Mouse (Mus musculus): Measurements from ENCODE around the gene Hunk.
A peak's percentile ranks its signal among the peaks of the same experiment; 100 is the strongest.

Gene Hunk

DNA sequence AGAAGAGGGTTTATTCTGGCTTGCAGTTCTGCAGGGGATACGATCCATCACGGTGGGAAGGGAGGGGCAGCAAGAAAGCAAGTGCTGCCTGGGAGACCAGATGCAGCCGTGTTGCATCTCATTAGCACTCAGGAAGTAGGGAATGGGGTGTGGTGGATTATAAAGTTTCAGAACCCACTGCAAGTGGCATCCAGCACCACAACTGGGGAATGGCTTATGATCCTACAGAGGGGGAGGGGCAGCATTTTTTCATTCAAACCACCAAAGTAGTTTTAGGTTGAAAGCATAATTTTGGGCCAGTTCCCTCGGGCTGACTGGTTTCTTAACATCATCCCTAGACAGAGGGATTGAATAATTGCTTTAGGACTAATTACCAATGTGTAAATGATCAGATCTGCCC lies 26.1 kb upstream of the Hunk start:
- Histone ChIP-seq H3K4me3 (replicated peaks; ENCODE audit: low read length) (no peak overlapping the region), H3K27me3 (ENCODE audit: insufficient read depth, low read length) (peaks cover 2% of the 10 kb centered on the region; the same call in 1 of the 2 replicates), H3K9me3 (ENCODE audit: low read length) (no peaks in the 10 kb centered on the region), H3K4me1 (replicated peaks; ENCODE audit: low read depth, low read length) (peaks cover 37% of the 10 kb centered on the region), H3K36me3 (ENCODE audit: insufficient read depth, low read length) (no peaks in the 10 kb centered on the region)
- TF ChIP-seq NANOG (IDR thresholded peaks at IDR 0.05; ENCODE audit: borderline replicate concordance, low read length): no peak
- no peak for TF ChIP-seq CTCF (conservative IDR thresholded peaks at IDR 0.05; ENCODE audit: low read length)
- TF ChIP-seq POU5F1 (IDR thresholded peaks at IDR 0.05; ENCODE audit: borderline replicate concordance, low read length): no peak

DNA sequence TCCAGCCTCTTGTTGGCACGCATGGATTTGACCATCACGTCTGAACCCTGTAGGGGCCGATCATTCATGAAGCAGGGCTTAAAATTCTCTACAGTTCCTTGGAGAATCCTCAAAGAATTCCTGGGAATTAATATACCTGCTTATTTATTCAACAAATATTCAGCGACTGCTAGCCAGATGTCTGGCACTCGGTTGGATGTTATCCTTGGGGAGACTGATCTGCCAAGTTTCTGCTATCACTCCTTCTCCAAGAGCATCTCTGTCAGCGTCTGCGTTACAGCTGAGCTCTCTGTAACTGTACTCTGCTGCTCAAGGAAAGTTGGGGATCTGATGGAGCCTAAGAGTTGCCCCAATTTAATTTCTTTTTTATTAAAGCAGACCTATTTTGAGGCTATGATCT lies 25.5 kb upstream of the Hunk start:
- Histone ChIP-seq H3K36me3 (ENCODE audit: insufficient read depth, low read length) (no peaks in the 10 kb centered on the region), H3K4me1 (replicated peaks; ENCODE audit: low read depth, low read length) (peaks cover 37% of the 10 kb centered on the region), H3K4me3 (replicated peaks; ENCODE audit: low read length) (no peak overlapping the region), H3K27me3 (ENCODE audit: insufficient read depth, low read length) (no peaks in the 10 kb centered on the region; the same call in 1 of the 2 replicates), H3K9me3 (ENCODE audit: low read length) (no peaks in the 10 kb centered on the region)
- TF ChIP-seq NANOG (IDR thresholded peaks at IDR 0.05; ENCODE audit: borderline replicate concordance, low read length): no peak
- TF ChIP-seq CTCF (conservative IDR thresholded peaks at IDR 0.05; ENCODE audit: low read length): no peak
- no peak for TF ChIP-seq POU5F1 (IDR thresholded peaks at IDR 0.05; ENCODE audit: borderline replicate concordance, low read length)

DNA sequence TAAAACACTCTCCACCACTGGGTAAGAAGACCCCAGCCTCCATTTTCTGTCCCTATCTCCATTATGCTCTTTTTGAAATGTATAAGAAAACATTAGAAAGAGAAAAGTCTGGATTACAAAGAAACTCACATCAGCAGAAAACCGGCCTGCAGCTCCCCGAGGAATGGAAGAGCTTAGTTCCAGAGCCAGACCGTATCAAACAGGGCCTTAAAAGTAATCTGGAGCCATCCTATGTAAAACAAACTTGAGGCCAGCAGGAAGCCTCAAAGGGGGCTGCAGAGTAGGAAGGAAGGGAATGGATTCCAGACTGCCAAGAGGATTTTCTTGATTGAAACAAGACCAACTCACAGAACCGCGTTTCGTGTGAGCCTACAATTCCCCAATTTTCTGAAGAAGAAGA lies 22.9 kb upstream of the Hunk start:
- H3K9me3 ChIP-seq (ENCODE audit: low read length): no peaks in the 10 kb centered on the region
- TF ChIP-seq POU5F1 (IDR thresholded peaks at IDR 0.05; ENCODE audit: borderline replicate concordance, low read length) (no peak), CTCF (conservative IDR thresholded peaks at IDR 0.05; ENCODE audit: low read length) (no peak), NANOG (IDR thresholded peaks at IDR 0.05; ENCODE audit: borderline replicate concordance, low read length) (no peak)
- no peaks in the 10 kb centered on the region; the same call in 1 of the 2 replicates for H3K27me3 ChIP-seq (ENCODE audit: insufficient read depth, low read length)
- peaks cover 24% of the 10 kb centered on the region for H3K4me1 ChIP-seq (replicated peaks; ENCODE audit: low read depth, low read length)
- H3K4me3 ChIP-seq (replicated peaks; ENCODE audit: low read length): no peak overlapping the region
- no peaks in the 10 kb centered on the region for H3K36me3 ChIP-seq (ENCODE audit: insufficient read depth, low read length)

DNA sequence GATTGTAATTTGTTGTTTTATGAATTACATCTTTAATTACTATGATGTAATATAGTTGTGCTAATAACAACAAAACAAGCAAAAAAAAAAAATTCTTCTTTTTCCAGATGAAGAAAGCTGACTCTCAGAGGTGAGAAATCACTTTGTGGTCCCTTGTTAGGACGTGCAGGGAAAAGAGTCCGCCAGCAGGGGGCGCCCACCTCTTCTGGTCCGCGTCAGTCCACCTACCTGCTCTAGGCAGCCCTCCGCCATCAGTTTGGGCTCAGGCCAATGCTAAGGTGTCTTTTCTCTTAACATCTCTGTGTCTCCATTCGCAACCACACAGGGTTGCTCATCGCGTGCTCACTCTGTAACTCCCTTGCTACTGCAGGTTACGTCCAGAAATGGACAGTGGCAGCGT lies 5.9 kb upstream of the Hunk start:
- Histone ChIP-seq H3K36me3 (ENCODE audit: insufficient read depth, low read length) (no peaks in the 10 kb centered on the region), H3K4me1 (replicated peaks; ENCODE audit: low read depth, low read length) (peaks cover 5% of the 10 kb centered on the region), H3K27me3 (ENCODE audit: insufficient read depth, low read length) (peaks cover 54% of the 10 kb centered on the region), H3K9me3 (ENCODE audit: low read length) (peaks cover 4% of the 10 kb centered on the region; the same call in 1 of the 2 replicates), H3K4me3 (replicated peaks; ENCODE audit: low read length) (no peak overlapping the region)
- TF ChIP-seq POU5F1 (IDR thresholded peaks at IDR 0.05; ENCODE audit: borderline replicate concordance, low read length) (no peak), CTCF (conservative IDR thresholded peaks at IDR 0.05; ENCODE audit: low read length) (peak; percentile 82), NANOG (IDR thresholded peaks at IDR 0.05; ENCODE audit: borderline replicate concordance, low read length) (no peak)

DNA sequence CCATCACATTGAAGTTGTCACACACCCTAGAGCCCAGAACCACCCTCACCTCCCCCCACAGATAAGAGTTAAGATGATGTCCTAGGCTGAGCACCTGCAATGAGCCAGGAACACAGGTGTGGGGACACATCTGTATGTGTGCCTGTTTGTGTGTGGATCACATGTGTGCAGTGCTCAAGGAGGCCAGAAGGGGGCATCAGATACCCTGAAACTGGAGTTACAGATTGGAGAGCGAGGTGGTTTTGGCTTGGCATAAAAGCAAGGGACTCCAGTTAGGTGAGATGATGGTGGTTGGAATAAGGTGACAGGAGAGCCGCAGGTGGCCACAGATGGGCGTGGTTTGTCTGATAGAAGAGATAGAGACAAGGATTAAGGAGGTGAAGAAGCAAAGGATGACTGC lies 4.2 kb upstream of the Hunk start:
- H3K4me1 ChIP-seq (replicated peaks; ENCODE audit: low read depth, low read length): peaks cover 11% of the 10 kb centered on the region

DNA sequence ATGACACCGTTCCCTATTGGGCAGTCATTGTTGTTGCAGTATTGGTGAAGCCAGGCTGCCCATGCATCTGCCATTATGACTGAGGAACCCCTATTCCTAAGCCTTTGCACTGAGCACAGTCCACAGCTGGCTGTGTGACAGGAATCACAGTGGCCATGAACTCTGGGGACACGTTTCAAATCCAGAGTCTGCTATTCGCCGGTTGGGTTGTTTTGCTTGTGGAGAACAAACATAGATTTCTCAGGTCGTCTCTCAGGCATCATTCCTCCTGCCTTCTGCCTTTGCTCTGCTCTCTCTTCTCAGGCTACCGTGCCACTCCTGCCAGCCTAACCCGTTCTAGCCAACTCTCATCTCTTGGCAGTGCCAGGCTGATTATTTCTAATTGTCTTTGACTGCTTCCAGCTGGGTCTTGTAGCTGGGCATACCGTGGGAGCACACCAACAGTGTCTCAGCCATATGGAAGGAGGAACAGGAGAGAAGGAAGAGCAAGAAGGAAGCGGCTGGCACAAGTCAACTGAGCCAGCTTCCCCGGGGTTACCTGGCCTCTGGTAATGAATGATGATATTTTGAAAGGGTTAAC lies 3.0 kb upstream of the Hunk start:
- H3K9me3 ChIP-seq (ENCODE audit: low read length): peaks cover 4% of the 10 kb centered on the region; the same call in 1 of the 2 replicates
- TF ChIP-seq NANOG (IDR thresholded peaks at IDR 0.05; ENCODE audit: borderline replicate concordance, low read length) (no peak), CTCF (conservative IDR thresholded peaks at IDR 0.05; ENCODE audit: low read length) (no peak)
- H3K4me3 ChIP-seq (replicated peaks; ENCODE audit: low read length): no peak overlapping the region
- peaks cover 20% of the 10 kb centered on the region for H3K4me1 ChIP-seq (replicated peaks; ENCODE audit: low read depth, low read length)
- H3K36me3 ChIP-seq (ENCODE audit: insufficient read depth, low read length): no peaks in the 10 kb centered on the region
- peaks cover 68% of the 10 kb centered on the region for H3K27me3 ChIP-seq (ENCODE audit: insufficient read depth, low read length)

More for the DNA sequence above, 4.2 kb upstream of the Hunk start:
- TF ChIP-seq CTCF (conservative IDR thresholded peaks at IDR 0.05; ENCODE audit: low read length) (peak; percentile 70), NANOG (IDR thresholded peaks at IDR 0.05; ENCODE audit: borderline replicate concordance, low read length) (no peak), POU5F1 (IDR thresholded peaks at IDR 0.05; ENCODE audit: borderline replicate concordance, low read length) (no peak)
- H3K27me3 ChIP-seq (ENCODE audit: insufficient read depth, low read length): peaks cover 68% of the 10 kb centered on the region
- no peaks in the 10 kb centered on the region for H3K36me3 ChIP-seq (ENCODE audit: insufficient read depth, low read length)
- H3K4me3 ChIP-seq (replicated peaks; ENCODE audit: low read length): no peak overlapping the region
- H3K9me3 ChIP-seq (ENCODE audit: low read length): peaks cover 4% of the 10 kb centered on the region; the same call in 1 of the 2 replicates

DNA sequence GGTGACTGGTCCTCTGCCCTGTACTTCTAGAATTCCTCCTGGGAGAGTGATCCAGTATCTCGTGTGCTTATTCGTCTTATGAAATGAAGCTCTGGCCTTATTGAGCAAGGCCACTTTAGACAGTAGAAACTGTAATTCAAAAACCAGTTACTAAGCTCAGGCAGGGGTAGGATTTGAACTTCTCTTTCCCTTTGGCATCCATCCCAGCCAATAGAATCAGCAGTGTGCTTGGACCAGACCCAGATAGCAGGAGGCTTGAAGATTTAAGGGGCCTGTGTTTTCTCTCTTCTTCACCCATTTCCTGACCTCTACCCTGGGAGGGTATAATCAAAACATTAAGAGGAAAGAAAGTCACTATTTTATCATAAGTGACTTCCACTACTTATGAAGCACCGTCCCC lies 1.8 kb upstream of the Hunk start:
- Histone ChIP-seq H3K4me3 (replicated peaks; ENCODE audit: low read length) (no peak overlapping the region), H3K4me1 (replicated peaks; ENCODE audit: low read depth, low read length) (peaks cover 32% of the 10 kb centered on the region), H3K27me3 (ENCODE audit: insufficient read depth, low read length) (peaks cover 70% of the 10 kb centered on the region), H3K36me3 (ENCODE audit: insufficient read depth, low read length) (no peaks in the 10 kb centered on the region), H3K9me3 (ENCODE audit: low read length) (peaks cover 4% of the 10 kb centered on the region; the same call in 1 of the 2 replicates)
- no peak for TF ChIP-seq NANOG (IDR thresholded peaks at IDR 0.05; ENCODE audit: borderline replicate concordance, low read length)
- no peak for TF ChIP-seq POU5F1 (IDR thresholded peaks at IDR 0.05; ENCODE audit: borderline replicate concordance, low read length)
- TF ChIP-seq CTCF (conservative IDR thresholded peaks at IDR 0.05; ENCODE audit: low read length): no peak

DNA sequence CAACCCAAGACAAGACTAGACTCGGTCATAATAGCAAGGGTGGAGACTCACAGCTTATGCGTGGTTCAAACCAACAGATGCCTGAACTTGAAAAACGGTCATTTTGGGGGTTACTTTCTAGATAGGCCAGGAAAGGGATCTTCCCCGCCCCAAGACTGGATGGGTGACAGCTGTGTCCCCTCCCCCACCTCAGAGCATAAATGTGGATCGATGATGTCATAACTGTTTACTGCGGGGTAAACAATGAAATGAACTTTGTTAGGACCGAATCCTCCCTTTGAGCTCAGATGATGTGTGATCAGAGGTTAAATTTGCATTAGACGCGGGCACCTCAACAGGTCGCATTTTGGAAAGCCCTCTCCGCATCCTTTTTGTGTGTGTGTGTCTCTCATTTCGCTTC lies 967 bp upstream of the Hunk start:
- peaks cover 70% of the 10 kb centered on the region for H3K27me3 ChIP-seq (ENCODE audit: insufficient read depth, low read length)
- H3K4me3 ChIP-seq (replicated peaks; ENCODE audit: low read length): peak overlapping the region; percentile 95
- TF ChIP-seq CTCF (conservative IDR thresholded peaks at IDR 0.05; ENCODE audit: low read length): no peak
- no peak for TF ChIP-seq NANOG (IDR thresholded peaks at IDR 0.05; ENCODE audit: borderline replicate concordance, low read length)
- no peak for TF ChIP-seq POU5F1 (IDR thresholded peaks at IDR 0.05; ENCODE audit: borderline replicate concordance, low read length)
- H3K9me3 ChIP-seq (ENCODE audit: low read length): peaks cover 4% of the 10 kb centered on the region; the same call in 1 of the 2 replicates
- peaks cover 37% of the 10 kb centered on the region for H3K4me1 ChIP-seq (replicated peaks; ENCODE audit: low read depth, low read length)
- H3K36me3 ChIP-seq (ENCODE audit: insufficient read depth, low read length): 0 out of 2 replicates have a peak, but pooled peaks cover 3% of the 10 kb centered on the region

DNA sequence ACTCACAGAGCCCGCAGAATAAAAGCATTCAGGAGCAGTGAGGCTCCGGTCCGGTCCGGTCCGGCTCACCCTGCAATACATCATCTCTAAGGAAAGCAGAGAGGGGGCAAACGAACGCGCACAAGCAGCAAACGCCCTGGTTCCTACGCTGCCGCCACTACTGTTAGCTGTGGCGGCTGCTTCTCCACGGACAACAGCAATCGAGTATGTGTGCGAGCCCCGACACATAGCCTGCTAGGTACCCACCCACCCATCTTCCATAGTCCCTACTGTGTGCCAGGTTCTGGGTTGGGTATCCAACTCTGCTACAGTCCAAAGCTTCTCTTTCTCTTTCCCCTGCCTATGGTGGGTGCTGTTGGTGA lies 506 bp upstream of the Hunk start:
- peak overlapping the region; percentile 95 for H3K4me3 ChIP-seq (replicated peaks; ENCODE audit: low read length)
- peaks cover 41% of the 10 kb centered on the region for H3K4me1 ChIP-seq (replicated peaks; ENCODE audit: low read depth, low read length)
- peaks cover 68% of the 10 kb centered on the region for H3K27me3 ChIP-seq (ENCODE audit: insufficient read depth, low read length)
- H3K36me3 ChIP-seq (ENCODE audit: insufficient read depth, low read length): 0 out of 2 replicates have a peak, but pooled peaks cover 3% of the 10 kb centered on the region
- TF ChIP-seq POU5F1 (IDR thresholded peaks at IDR 0.05; ENCODE audit: borderline replicate concordance, low read length) (no peak), CTCF (conservative IDR thresholded peaks at IDR 0.05; ENCODE audit: low read length) (no peak), NANOG (IDR thresholded peaks at IDR 0.05; ENCODE audit: borderline replicate concordance, low read length) (no peak)
- H3K9me3 ChIP-seq (ENCODE audit: low read length): peaks cover 4% of the 10 kb centered on the region; the same call in 1 of the 2 replicates

All from E14TG2a.4 (cell line).